Mouse (Mus musculus): ENCODE measurements around the gene Togaram2.

DNA sequence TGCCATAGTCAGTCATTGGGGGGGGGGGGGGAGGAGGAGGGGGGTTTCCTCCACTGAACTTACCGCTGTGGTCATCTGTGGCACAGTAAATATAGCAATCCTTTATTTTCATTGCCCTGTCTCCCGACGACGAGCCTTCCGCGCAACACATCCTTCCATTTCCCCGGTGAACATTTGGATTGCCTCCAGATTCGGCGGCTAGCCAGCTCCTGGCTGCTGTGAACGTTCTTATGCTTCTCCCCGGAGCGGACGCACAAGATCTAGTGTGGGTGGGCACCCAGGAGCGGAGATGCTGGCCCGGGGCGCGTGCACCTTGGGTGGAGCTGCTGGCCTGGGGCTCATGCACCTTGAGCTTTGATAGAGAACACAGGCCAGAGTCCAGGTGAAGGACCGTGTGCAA, 1.8 kb downstream of the Togaram2 start:
- TF ChIP-seq POLR2A (IDR thresholded peaks at IDR 0.05; ENCODE audit: low read depth, low read length): no peak
- TF ChIP-seq CTCF (conservative IDR thresholded peaks at IDR 0.05; ENCODE audit: insufficient read depth, insufficient read length, low read depth, low read length): no peak
